Mouse (Mus musculus): ENCODE measurements around the gene Slc36a4. TPM values are rescaled to one million over a fixed set of nuclear protein-coding genes. Genes with fewer than 3 reads are reported as not detected.

Slc36a4 gene
- 16.6 and 16.9 TPM in 2 replicates for polyA plus RNA-seq (2015; fragmentation: Nextera tagmentation; extraction: Ambion mirVana)

DNA sequence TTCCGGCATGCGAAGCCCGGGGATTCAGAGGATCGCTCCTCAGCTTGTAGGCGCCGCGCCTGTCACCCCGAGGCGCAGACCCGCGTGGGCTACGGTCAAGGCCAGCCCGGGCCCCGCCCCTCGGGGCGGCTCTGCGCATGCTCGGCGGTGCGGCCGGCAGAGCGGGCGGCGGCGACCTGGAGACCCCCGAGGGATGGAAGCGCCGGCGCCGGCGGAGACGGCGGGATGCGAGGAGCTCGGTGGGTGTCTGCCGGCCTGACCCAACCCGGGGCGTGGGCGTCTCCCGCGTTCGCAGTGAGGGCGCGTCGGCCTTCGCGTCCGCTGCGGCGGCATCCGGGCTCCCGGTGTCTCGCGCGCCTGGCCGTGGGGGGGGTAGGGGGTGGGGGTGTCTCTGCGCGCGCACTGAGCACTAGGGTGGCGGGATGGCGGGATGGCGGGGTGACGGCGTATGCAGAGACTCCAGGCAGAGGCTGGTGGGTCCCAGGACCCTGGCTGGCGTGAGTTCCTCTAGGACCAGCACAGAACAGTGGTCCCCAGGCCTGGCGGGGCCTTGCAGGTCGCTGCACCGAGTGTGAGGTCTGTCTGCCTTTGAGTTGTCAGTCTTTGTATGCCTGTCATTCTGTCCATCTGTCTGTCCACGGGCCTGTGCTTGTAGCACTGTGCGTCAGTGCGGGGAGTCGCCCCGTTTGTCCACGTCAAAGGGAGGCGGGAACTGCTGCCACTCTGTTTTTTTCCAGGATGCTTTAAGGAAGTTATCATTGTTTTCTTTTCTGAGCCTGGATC lies at the start of gene Slc36a4:
Slc36a4 (plus strand) TSS at position 140 of the 783 bp plus-strand sequence.
- ATAC-seq (ENCODE audit: insufficient number of reproducible peaks, low FRiP score, low TSS enrichment, low read depth), result peak; percentile 81
- Histone ChIP-seq H3K27me3 (no peaks in the 10 kb centered on the region), H3K9ac (peak within 1 kb of the TSS; percentile 71), H3K4me2 (replicated peaks) (peak within 1 kb of the TSS; percentile 56), H3K4me3 (replicated peaks) (peak within 1 kb of the TSS; percentile 73), H3K4me1 (peaks cover 17% of the 10 kb centered on the region), H3K36me3 (no peaks in the 10 kb centered on the region), H3K27ac (replicated peaks) (peak within 1 kb of the TSS; percentile 87), H3K9me3 (replicated peaks) (no peaks in the 10 kb centered on the region)
- 0% methylated on average over 67 of the region's 75 CpGs for WGBS

DNA sequence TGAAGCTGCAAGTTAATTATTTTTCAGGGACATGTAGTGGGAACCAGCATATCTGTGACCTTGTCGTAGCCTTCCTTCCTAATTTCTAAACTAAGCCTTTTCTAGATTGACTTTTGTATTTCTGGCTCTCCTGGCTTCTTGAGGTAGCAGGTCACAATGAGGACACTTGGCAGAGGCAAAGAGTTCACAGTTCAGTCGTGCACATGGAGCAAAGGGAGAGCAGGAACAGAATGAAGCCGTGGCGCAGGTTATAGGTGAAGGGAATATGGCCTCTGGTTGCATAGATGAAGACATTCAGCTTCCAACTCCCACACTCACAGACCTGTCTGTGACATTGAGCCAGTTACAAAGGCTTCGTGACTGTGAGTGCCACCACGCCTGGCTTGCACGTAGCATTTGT lies 44.9 kb upstream of the Slc36a4 start:
- Histone ChIP-seq H3K27me3 (no peaks in the 10 kb centered on the region), H3K9ac (no peak overlapping the region), H3K4me1 (no peaks in the 10 kb centered on the region), H3K36me3 (no peaks in the 10 kb centered on the region), H3K27ac (replicated peaks) (no peak overlapping the region), H3K4me2 (replicated peaks) (no peak overlapping the region), H3K4me3 (replicated peaks) (no peak overlapping the region), H3K9me3 (replicated peaks) (no peaks in the 10 kb centered on the region)
- 81% methylated on average over 7 of the region's 7 CpGs for WGBS
- ATAC-seq (ENCODE audit: insufficient number of reproducible peaks, low FRiP score, low TSS enrichment, low read depth), result no peak

DNA sequence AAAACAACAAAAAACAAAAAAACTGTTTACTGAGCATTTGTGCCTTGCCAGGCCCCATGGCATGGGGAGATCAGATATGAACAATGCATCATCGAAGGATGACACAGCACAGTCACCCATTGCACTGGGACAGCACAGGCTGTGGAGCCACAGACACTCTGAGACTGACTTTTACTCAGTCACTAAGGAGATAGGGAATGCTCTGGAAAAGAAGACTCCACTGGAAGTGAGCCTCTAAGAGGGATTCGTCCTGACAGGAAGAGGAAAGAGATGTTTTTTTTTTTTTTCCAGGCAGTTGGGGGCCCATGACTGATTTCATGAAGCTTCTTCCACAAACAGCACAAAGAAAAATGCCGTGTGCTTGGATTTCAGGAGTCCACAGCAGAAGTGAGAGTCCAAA lies 40.1 kb upstream of the Slc36a4 start:
- 68% methylated on average over 3 of the region's 3 CpGs for WGBS
- Histone ChIP-seq H3K9me3 (replicated peaks) (no peaks in the 10 kb centered on the region), H3K36me3 (no peaks in the 10 kb centered on the region), H3K9ac (no peak overlapping the region), H3K4me2 (replicated peaks) (no peak overlapping the region), H3K4me1 (no peaks in the 10 kb centered on the region), H3K27ac (replicated peaks) (no peak overlapping the region), H3K27me3 (no peaks in the 10 kb centered on the region), H3K4me3 (replicated peaks) (no peak overlapping the region)
- ATAC-seq (ENCODE audit: insufficient number of reproducible peaks, low FRiP score, low TSS enrichment, low read depth), result no peak

DNA sequence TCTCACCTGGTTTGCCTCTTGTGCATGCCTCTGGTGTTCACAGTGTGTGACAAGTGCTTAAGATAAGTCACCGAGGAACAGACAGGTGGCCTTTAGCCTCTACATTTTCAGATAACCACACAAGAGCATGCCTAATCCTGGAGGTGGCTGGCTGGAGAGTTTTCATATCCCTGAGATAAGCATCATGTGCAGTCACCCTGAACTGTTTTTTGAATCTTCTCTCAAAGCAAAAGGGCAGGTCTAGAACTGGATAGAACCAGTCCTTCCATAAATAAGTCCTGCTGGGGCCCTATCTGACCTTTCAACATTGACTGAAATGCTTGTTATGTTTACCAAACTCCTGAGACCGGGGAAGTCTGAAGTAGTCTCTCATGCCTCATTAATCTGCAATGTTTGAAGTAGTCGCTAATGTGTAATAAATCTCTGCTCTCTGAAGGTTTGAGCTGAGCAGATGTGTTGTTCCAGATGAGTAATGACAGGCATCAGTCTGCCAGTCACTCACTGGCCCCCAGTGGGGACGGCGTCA lies 39.5 kb upstream of the Slc36a4 start:
- no peak for ATAC-seq (ENCODE audit: insufficient number of reproducible peaks, low FRiP score, low TSS enrichment, low read depth)
- Histone ChIP-seq H3K9me3 (replicated peaks) (no peaks in the 10 kb centered on the region), H3K4me2 (replicated peaks) (no peak overlapping the region), H3K27ac (replicated peaks) (no peak overlapping the region), H3K36me3 (no peaks in the 10 kb centered on the region), H3K4me1 (no peaks in the 10 kb centered on the region), H3K27me3 (no peaks in the 10 kb centered on the region), H3K4me3 (replicated peaks) (no peak overlapping the region), H3K9ac (no peak overlapping the region)
- WGBS, result 44% methylated on average over 5 of the region's 5 CpGs

DNA sequence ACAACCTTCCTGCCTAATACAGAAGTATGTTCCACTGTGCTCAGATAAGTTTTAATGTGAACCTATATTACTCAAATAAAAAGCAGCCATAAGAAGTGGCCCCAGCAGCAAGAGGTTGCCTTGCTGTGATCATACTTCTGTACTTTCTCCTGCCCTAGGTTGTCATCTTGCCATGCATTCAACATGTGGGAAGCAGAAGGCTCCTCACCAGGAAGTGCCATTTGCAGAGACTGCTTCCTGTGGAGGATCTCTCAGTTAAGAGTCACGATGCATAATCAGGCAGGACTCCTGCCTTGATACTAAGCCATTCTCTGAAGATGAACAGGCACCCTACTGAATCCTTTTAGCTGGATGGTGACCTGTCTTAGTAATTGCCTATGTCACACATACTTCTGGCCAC lies 37.3 kb upstream of the Slc36a4 start:
- Histone ChIP-seq H3K27ac (replicated peaks) (no peak overlapping the region), H3K4me2 (replicated peaks) (no peak overlapping the region), H3K36me3 (no peaks in the 10 kb centered on the region), H3K4me3 (replicated peaks) (no peak overlapping the region), H3K9ac (no peak overlapping the region), H3K9me3 (replicated peaks) (no peaks in the 10 kb centered on the region), H3K27me3 (no peaks in the 10 kb centered on the region), H3K4me1 (no peaks in the 10 kb centered on the region)
- WGBS, result 44% methylated on average over 1 of the region's 1 CpGs
- ATAC-seq (ENCODE audit: insufficient number of reproducible peaks, low FRiP score, low TSS enrichment, low read depth), result no peak

DNA sequence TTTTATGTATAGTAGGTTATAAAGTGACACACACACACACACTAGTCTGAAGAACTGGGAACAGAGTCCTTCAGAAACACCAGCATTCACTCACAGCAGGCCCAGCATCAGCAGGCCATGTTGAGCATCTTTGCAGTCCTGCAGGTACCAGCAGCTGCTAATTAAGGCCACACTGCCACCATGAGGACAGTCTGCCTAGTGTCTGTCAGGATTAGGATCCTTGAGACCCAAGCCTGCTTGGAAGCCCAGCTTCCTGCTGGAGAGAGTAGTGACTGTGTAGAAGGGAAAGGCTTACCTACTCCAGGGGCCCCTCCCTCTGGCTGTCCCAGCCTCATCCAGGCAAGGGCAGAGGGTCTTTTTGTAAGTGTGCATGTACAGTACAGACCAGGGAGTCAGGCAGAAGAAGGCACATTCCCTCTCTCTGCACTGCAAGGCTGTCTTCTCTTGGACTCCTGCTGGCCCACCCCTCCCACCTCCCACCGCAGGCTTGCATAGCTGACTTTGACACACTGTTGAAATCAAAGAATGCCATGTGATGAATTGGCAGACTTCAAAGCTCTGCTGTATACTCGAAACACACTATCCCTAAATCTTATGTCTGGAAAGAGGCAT lies 27.6 kb upstream of the Slc36a4 start:
- H3K27ac ChIP-seq (replicated peaks), result no peak overlapping the region
- H3K4me1 ChIP-seq, result no peaks in the 10 kb centered on the region
- ATAC-seq (ENCODE audit: insufficient number of reproducible peaks, low FRiP score, low TSS enrichment, low read depth), result peak; percentile 75
- no peaks in the 10 kb centered on the region for H3K27me3 ChIP-seq
- 27% methylated on average over 2 of the region's 2 CpGs for WGBS
- H3K4me2 ChIP-seq (replicated peaks), result no peak overlapping the region
- no peaks in the 10 kb centered on the region for H3K9me3 ChIP-seq (replicated peaks)
- H3K9ac ChIP-seq, result no peak overlapping the region
- no peak overlapping the region for H3K4me3 ChIP-seq (replicated peaks)
- H3K36me3 ChIP-seq, result no peaks in the 10 kb centered on the region

DNA sequence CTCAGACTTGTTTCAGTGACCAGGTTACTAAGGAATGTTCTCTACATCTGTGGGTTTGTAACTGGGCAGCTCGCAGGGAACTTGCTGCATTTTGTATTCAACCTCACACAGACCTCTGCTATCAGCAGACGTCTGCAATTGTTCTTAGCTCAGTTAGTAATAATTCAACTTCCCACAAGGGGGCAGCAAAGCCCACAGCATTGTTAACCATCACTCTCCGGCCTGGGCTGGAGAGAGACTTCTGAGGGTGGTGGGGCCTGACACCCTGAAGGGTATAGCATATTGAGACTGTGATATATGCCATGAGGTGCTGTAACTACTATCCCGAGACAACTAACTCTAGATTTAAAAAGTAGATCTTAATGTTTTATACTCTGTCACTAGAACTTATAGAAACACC lies 24.3 kb upstream of the Slc36a4 start:
- no peaks in the 10 kb centered on the region for H3K27me3 ChIP-seq
- no peaks in the 10 kb centered on the region for H3K9me3 ChIP-seq (replicated peaks)
- no peaks in the 10 kb centered on the region for H3K4me1 ChIP-seq
- no peak for ATAC-seq (ENCODE audit: insufficient number of reproducible peaks, low FRiP score, low TSS enrichment, low read depth)
- H3K4me3 ChIP-seq (replicated peaks), result no peak overlapping the region
- WGBS, result 12% methylated on average over 4 of the region's 4 CpGs
- H3K9ac ChIP-seq, result no peak overlapping the region
- H3K36me3 ChIP-seq, result no peaks in the 10 kb centered on the region
- H3K27ac ChIP-seq (replicated peaks), result no peak overlapping the region
- H3K4me2 ChIP-seq (replicated peaks), result no peak overlapping the region

DNA sequence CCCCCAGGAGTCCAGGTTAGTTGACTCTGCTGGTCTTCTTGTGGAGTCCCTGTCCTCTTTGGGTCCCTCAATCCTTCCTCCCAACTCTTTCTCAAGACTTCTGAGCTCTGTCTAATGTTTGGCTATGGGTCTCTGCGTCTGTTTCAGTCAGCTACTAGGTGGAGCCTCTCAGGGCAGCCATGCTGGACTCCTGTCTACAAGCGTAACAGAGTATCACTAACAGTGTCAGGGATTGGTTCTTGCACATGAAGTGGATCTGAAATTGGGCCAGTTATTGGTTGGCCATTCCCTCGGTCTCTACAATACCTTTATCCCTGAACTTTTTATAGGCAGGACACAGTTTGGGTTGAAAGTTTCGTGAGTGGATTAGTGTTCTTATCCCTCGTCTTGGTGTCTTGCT lies 22.2 kb upstream of the Slc36a4 start:
- no peak overlapping the region for H3K4me2 ChIP-seq (replicated peaks)
- H3K36me3 ChIP-seq, result no peaks in the 10 kb centered on the region
- no peaks in the 10 kb centered on the region for H3K9me3 ChIP-seq (replicated peaks)
- 86% methylated on average over 5 of the region's 5 CpGs for WGBS
- H3K4me3 ChIP-seq (replicated peaks), result no peak overlapping the region
- H3K27me3 ChIP-seq, result no peaks in the 10 kb centered on the region
- no peak overlapping the region for H3K27ac ChIP-seq (replicated peaks)
- H3K4me1 ChIP-seq, result no peaks in the 10 kb centered on the region
- no peak overlapping the region for H3K9ac ChIP-seq
- no peak for ATAC-seq (ENCODE audit: insufficient number of reproducible peaks, low FRiP score, low TSS enrichment, low read depth)

DNA sequence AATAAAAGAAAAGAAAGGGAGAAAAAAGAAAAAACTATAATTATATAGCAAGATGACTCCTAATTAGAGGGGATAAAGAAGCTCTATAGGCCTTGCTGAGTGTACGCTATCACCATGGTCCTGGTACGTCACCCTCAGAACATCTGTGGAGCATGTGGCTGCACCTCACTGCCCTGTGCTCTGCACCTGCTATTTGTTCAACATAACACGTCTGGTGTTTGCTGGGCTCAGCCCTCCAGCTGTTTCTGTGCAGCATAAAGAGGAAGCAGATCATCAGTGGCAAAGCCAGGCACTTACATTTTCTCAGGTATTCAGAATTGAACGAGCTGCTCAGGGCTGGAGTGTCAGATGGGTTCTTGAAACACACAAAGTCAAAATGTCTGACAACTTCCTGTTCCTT lies 15.7 kb upstream of the Slc36a4 start:
- 48% methylated on average over 4 of the region's 4 CpGs for WGBS

DNA sequence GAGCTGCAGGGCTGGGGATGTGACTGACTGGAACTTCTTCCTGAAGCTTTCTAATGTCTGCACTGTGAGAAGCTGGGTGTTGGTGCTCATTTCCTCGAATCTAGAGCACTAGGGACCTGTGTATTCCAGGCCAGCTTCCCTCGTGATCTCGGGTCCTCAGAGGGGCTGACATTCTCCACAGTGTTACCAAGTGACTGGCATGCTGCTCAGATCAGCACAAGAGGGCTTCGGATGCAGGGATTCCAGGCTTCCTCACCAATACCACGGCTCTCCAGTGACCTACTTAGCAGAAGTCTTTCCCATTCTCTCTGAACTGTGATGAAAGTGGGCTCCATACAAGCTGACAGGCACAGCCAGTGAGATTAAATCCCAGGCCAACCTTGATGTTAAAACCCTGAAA lies 14.5 kb upstream of the Slc36a4 start:
- Histone ChIP-seq H3K4me1 (no peaks in the 10 kb centered on the region), H3K4me3 (replicated peaks) (no peak overlapping the region), H3K27ac (replicated peaks) (no peak overlapping the region), H3K9me3 (replicated peaks) (no peaks in the 10 kb centered on the region), H3K4me2 (replicated peaks) (no peak overlapping the region), H3K36me3 (no peaks in the 10 kb centered on the region), H3K27me3 (no peaks in the 10 kb centered on the region), H3K9ac (no peak overlapping the region)
- ATAC-seq (ENCODE audit: insufficient number of reproducible peaks, low FRiP score, low TSS enrichment, low read depth), result no peak
- 53% methylated on average over 5 of the region's 5 CpGs for WGBS

More for the DNA sequence above, 15.7 kb upstream of the Slc36a4 start:
- no peak overlapping the region for H3K4me3 ChIP-seq (replicated peaks)
- H3K4me1 ChIP-seq, result no peaks in the 10 kb centered on the region
- H3K9ac ChIP-seq, result no peak overlapping the region
- H3K4me2 ChIP-seq (replicated peaks), result no peak overlapping the region
- ATAC-seq (ENCODE audit: insufficient number of reproducible peaks, low FRiP score, low TSS enrichment, low read depth), result no peak
- no peak overlapping the region for H3K27ac ChIP-seq (replicated peaks)
- H3K27me3 ChIP-seq, result no peaks in the 10 kb centered on the region
- no peaks in the 10 kb centered on the region for H3K9me3 ChIP-seq (replicated peaks)
- H3K36me3 ChIP-seq, result no peaks in the 10 kb centered on the region

DNA sequence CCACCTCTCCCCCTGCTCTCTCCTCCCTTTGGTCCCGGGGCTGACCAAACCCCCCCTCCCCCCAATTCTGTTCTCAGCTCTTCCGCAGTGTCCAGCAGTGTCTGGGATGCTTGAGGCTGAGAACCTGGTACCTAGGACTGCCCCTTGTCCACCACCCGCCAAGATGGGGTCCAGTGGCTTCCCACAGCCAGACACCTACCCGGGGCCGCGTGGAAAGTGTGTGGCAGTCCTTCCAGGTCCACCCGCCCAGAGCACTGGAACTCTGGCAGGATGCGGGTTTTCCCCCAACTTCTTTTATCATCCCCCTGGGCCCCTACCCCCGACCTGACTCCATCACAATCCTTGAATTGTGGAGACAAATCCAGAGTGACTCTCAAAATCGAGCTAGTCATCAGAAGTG lies 3.8 kb upstream of the Slc36a4 start:
- H3K9me3 ChIP-seq (replicated peaks), result no peaks in the 10 kb centered on the region
- no peak overlapping the region for H3K27ac ChIP-seq (replicated peaks)

More for the DNA sequence above, 3.8 kb upstream of the Slc36a4 start:
- H3K27me3 ChIP-seq, result no peaks in the 10 kb centered on the region
- H3K4me1 ChIP-seq, result peaks cover 6% of the 10 kb centered on the region
- no peak overlapping the region for H3K4me3 ChIP-seq (replicated peaks)
- H3K4me2 ChIP-seq (replicated peaks), result no peak overlapping the region
- 78% methylated on average over 10 of the region's 10 CpGs for WGBS
- ATAC-seq (ENCODE audit: insufficient number of reproducible peaks, low FRiP score, low TSS enrichment, low read depth), result no peak
- H3K36me3 ChIP-seq, result no peaks in the 10 kb centered on the region
- H3K9ac ChIP-seq, result no peak overlapping the region
